Mouse (Mus musculus) liver, postnatal 0 days (tissue): ENCODE results near the gene Esd.

Experiments
- CTCF ChIP-seq: sonication (generic); IDR thresholded peaks from 2 replicates; pipeline ENCODE4 v1.5.1; 2016; ENCODE audit warnings: antibody characterized with exemption, low read depth
- EP300 ChIP-seq: IDR thresholded peaks from 2 replicates; pipeline ENCODE4 v1.6.1; 2016; ENCODE audit warnings: antibody characterized with exemption, low read depth, mild to moderate bottlenecking

- TF ChIP-seq CTCF, result no peak
- TF ChIP-seq EP300, result no peak
Measured at GRCm38 (mm10) chr14:74684298-74684978, 47.7 kb upstream of the Esd start.
